Mouse (Mus musculus): ENCODE measurements around the gene Fam120b. TPM values are rescaled to one million over a fixed set of nuclear protein-coding genes. Genes with fewer than 3 reads are reported as not detected.

Gene Fam120b
- total RNA-seq, 2 experiments from 2014 or later = 39.3 to 42.8 TPM

DNA sequence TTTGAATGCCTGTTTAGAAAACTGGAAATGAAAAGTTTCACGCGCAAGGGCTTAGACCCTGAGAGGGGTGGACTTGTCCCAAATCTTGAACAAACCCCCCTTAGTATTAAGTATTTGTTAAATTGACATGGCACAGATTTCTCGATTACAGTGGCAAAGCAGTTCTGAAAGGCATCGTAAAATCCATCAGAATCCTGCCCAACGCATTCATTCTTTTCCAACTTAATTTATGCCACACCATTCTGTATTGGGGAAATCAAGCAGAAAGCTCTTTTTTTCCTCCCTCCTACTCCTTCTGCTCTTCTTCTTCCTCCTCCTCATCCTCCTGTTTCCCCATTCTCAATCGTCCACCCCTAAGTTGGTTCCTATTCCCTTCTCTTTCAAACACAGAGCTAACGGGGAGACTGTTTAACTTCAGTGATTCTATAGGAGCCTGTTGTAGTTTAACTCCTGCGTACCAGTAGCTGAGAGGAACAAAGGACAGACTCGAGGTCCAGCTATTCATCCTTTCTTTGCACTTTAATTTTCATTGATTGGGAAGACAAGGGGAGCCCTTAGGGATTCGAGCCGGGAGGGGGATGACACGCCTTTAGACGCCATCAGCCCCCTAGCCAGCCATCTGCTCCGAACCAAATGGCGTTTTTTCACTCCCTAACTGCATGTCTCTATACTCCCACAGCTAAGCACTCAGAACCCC lies 17.4 kb upstream of the Fam120b start:
- intact Hi-C loops (cut with DNase I) = loop anchor here (1.0 to 5.0 kb wide), 4 partner anchors 121 to 313 kb away; no protein-coding TSS in a partner anchor

GRCm38 (mm10) chr17:15379741-15380526 lies 16.1 kb upstream of the Fam120b start:
- no peak for DNase-seq (ENCODE audit: low spot score in 2 of 2)
- intact Hi-C loops (cut with DNase I) = loop anchor here (5.0 kb wide), 3 partner anchors 123 to 198 kb away; no protein-coding TSS in a partner anchor

More for the DNA sequence above, 17.4 kb upstream of the Fam120b start:
- DNase-seq (ENCODE audit: low spot score in 2 of 2) = no peak

DNA sequence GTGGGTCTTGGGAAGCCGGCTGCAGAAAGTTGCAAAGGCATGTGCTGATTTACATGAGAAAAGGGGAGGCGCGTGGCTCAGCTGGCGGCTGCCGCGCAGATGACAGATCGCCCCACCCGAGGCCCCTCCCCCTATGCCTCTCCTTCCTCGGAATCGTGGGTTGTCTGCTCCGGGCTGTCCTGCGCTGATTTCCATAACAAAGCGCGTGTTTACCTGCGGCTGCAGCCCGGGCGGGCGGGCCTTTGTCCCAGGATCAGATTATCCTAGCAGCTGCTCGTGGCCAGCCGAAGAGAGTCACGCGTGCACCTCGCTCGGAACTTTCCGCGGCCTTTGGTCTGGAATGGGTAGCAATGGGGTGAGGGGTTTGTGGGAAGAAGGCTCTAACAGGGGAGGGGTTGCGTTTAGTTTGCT lies 15.4 kb upstream of the Fam120b start:
- intact Hi-C loops (cut with DNase I) = no loop called here
- DNase-seq (ENCODE audit: low spot score in 2 of 2) = peak in 1 of 2 experiments; percentile 47

DNA sequence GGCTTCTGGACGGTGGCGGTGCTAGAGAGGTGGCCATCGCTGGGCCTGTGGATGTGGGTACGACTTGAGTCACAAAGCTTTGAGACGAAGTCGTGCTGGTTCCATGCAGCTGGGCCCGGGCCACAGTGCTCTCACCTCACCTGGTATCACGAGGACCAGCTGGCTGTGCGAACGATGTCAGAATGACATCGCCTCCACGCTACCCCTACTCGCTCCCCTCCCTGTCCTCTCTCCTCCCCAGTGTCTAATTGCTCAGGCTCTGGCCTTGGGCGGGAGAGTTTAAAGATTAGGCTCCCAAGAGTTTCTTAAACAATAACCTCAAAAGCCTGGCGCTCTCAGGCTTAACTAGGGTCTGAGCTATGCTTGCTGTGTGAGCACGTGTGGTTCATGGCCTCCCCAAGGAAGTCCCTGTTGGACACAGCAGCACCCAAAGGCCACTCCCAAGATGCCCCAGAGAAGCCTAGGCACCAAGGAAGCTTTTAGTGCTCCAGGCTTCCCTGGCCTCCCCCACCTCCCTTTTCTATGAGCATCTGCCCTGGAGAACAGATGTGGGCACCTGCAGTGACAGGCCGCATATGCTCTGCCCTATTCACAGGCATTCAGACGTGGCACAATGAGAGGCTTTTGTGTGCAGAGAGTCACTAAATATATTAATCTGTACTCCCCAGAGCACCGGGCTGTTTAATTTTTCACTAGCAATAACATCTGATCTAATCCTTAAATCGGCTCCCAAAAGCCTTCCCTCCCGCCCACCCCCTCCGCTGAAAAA lies 14.7 kb upstream of the Fam120b start:
- no peak for DNase-seq (ENCODE audit: low spot score in 2 of 2)
- intact Hi-C loops (cut with DNase I) = no loop called here

DNA sequence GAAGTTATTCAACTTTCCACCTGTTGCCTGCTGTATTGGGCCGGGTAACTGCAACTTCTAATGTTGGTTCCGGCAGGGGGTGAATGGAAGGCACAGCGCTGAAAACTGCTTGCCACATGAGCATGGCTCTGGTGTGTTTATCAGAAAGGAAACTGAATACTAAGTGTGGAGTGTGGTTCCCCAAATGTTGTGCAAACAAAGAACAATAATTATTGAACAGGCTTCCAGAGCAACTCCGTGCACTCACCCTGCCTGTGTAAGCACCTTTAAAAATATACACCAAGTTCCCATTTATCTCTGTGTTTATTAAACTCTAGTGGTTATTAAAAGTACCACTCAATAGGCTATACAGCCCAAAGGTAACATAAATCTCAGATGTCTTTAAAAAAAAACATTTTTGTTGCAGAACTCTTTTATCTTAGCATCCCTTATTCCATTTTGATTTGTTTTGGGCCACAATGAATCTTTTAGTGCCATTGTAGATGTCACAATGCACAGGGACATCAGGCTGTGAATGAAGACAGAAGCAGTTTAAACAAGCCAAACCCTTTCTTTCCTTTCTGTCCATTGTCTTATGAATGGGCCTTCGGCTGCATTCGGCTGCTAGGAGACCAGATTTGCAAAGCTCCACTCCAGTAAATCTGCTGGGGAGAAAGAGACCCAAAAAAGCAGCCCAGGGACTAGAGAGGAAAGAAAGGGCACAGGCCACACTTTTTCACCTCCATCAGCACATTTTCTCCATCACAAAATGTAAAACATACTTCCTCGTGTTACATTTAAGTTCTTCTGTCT lies 13.9 kb upstream of the Fam120b start:
- no peak for DNase-seq (ENCODE audit: low spot score in 2 of 2)
- intact Hi-C loops (cut with DNase I) = no loop called here

- intact Hi-C loops (cut with DNase I) = no loop called here
- DNase-seq (ENCODE audit: low spot score in 2 of 2) = no peak
These were observed 12.6 kb upstream of the Fam120b start for GRCm38 (mm10) chr17:15383360-15383759.

DNA sequence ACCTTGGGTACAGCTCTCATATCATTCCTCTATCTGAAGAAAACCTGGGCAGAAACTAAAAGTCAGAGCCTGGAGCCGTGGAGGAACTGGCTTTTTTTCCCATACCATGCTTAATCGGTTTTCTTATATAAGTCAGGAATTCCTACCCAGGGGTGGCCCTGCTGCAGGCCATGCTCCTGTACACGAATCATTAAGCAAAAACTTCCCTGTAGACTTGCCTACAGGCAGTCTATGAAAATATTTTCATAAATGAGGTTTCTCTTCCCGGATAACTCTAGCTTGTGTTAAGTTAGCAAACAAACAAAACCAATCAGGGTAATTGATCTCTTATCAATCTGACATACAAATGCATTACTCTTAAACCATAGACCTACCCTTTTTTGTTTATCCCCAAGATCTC lies 7.1 kb upstream of the Fam120b start:
- intact Hi-C loops (cut with DNase I) = no loop called here
- no peak for DNase-seq (ENCODE audit: low spot score in 2 of 2)

DNA sequence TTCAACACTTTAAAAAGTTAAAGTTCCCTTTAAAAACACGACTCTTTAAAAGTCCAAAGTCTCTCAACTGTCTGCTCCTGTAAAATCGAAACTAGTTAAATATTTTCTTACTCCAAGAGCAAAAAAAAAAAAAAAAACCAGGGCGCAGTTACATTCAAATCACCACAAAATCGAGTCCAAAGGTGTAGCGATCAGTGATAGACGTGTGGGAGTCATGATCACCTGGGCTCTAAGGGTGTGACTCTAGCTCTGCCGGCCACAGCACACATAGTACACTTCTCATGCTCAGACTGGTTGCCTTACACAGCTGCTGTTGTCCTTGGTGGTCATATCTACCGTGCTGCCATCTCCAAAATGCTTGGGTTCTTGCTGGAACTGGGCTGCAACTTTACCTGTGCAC lies 6.6 kb upstream of the Fam120b start:
- DNase-seq (ENCODE audit: low spot score in 2 of 2) = no peak
- intact Hi-C loops (cut with DNase I) = no loop called here

DNA sequence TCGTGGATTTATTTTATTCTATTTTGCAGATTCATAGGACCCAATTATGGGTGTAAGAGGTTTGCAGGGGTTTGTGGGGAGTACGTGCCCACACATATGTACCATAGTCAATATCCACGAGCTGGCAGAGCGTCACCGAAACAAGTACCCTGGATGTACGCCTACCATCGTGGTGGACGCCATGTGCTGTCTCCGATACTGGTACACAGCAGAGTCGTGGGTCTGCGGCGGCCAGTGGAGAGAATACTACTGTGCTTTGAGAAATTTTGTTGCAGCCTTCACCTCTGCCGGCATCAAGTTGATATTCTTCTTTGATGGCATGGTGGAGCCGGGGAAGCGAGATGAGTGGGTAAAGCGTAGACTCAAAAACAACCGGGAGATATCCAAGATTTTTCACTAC lies 5.7 kb downstream of the Fam120b start:
- intact Hi-C loops (cut with DNase I) = no loop called here
- no peak for DNase-seq (ENCODE audit: low spot score in 2 of 2)

GRCm38 (mm10) chr17:15406576-15406975 lies 10.6 kb downstream of the Fam120b start:
- no peak for DNase-seq (ENCODE audit: low spot score in 2 of 2)
- intact Hi-C loops (cut with DNase I) = no loop called here

GRCm38 (mm10) chr17:15409261-15409660 lies 13.3 kb downstream of the Fam120b start:
- intact Hi-C loops (cut with DNase I) = no loop called here
- peak; percentile 39 to 73 for DNase-seq (ENCODE audit: low spot score in 2 of 2)

DNA sequence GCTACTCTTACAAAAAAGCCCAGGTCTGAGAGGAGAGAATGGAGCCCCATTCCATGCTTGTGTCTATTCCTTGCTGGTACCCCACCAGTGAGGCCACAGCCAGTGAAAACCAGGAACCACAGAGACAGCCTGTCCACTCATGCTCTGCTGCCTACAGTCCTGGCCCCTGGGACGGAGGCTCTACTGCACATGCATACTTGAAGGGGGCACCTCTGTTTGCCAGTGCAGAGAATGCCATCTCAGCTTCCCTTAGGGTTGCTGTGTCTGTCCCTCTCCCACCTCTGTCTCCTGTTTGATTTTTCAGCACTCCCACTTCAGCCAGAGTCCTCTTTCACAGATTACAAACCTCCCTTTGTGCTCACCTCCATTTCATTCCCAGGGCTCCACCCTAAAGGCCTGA lies 14.9 kb downstream of the Fam120b start:
- DNase-seq (ENCODE audit: low spot score in 2 of 2) = no peak
- intact Hi-C loops (cut with DNase I) = no loop called here

DNA sequence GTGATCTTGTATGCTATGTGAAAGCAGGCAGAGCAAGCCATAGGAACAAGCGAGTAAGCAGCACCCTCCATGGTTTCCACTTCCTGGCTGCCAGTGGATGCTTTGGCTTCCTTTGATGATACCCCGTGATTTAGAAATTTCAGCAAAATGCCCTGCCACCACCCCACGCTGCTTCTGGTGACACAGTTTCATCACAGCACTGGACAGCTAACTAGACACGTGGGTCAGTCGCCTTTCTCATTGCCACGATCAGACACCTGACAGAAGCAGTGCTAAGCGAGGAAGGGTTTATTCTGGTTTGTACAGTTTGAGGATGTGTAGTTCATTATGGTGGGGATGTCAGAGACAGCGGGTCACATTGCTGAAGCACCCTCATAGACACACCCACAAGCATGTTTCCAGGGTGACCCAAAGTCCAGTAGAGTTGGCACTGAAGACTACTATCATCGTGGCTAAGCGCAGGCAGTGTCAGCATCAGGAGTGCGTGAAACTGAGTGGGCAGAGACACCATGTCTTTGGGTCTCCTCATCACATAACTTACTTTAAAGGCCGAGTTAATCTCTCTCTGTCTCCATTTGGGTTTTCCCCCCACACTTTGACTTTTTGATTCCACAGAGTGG lies 20.7 kb downstream of the Fam120b start:
- intact Hi-C loops (cut with DNase I) = no loop called here
- DNase-seq (ENCODE audit: low spot score in 2 of 2) = no peak

GRCm38 (mm10) chr17:15419534-15419933 lies 23.5 kb downstream of the Fam120b start:
- no peak for DNase-seq (ENCODE audit: low spot score in 2 of 2)
- intact Hi-C loops (cut with DNase I) = no loop called here

- intact Hi-C loops (cut with DNase I) = no loop called here
- DNase-seq (ENCODE audit: low spot score in 2 of 2) = peak in 1 of 2 experiments; percentile 69
These were observed 24.1 kb downstream of the Fam120b start for GRCm38 (mm10) chr17:15420021-15420603.

DNA sequence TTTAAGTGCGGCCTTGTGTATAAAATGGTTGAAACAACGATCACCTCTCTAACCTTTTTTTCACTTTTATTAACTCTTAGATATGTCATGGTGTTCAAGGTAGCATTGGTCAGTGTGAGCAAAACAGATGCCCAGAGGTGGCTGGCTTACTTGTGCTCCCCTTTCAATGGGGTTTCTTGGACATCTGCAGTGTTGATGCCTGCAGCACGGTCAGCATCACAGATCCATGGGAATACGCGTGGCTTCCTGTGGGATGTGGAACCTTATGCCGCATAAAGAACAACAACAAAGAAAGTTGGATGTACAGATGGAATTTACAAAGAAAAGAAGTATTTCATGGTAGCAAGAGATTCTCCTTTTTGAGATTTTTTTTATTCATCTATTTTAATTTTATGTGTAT lies 25.4 kb downstream of the Fam120b start:
- no peak for DNase-seq (ENCODE audit: low spot score in 2 of 2)
- intact Hi-C loops (cut with DNase I) = no loop called here

GRCm38 (mm10) chr17:15422666-15423065 lies 26.7 kb downstream of the Fam120b start:
- DNase-seq (ENCODE audit: low spot score in 2 of 2) = no peak
- intact Hi-C loops (cut with DNase I) = no loop called here

GRCm38 (mm10) chr17:15423080-15423765 lies 27.2 kb downstream of the Fam120b start:
- intact Hi-C loops (cut with DNase I) = no loop called here
- DNase-seq (ENCODE audit: low spot score in 2 of 2) = peak; percentile 76 to 91

Data from left cerebral cortex, postnatal 25 days (tissue).